Mouse (Mus musculus) small intestine, adult 2 months (tissue): ENCODE data around the gene Hprt.

Experiments
- CTCF ChIP-seq: fragments of 200-500 bp; IDR thresholded peaks from 2 replicates; pipeline ENCODE4 v1.5.1; 2012; ENCODE audit warnings: low read depth, mild to moderate bottlenecking, control low read depth, inconsistent platforms, low read length, moderate library complexity, mixed read lengths; ENCODE audit not compliant: insufficient replicate concordance, insufficient read length; ENCODE audit errors: extremely low read depth
- POLR2A ChIP-seq: fragments of 200-500 bp; IDR thresholded peaks from 2 replicates; pipeline ENCODE4 v1.6.1; 2012; ENCODE audit warnings: low read depth, mild to moderate bottlenecking, control low read depth, inconsistent platforms, low read length, moderate library complexity

DNA sequence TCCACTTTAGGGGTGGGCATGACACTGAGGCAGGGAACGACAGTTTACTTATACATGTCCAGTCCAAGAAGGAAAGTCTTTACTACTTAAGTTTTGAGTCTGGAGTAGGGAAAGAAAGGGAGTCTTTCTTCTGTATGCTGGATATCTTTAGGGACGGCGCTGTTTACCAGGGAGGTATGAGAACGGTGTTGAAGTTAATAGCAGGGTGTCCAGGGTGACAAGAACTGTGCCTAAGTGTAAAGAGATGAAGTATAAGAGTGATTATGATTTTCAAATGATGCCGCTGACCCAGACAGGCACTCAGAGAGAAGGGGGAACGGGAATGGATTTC lies 69.8 kb downstream of the Hprt start:
- TF ChIP-seq CTCF (no peak), POLR2A (no peak)
